Mouse (Mus musculus) brain, embryonic 14.5 days (tissue): ENCODE results near the gene Galnt15.

Experiments used
- CTCF ChIP-seq: fragments of 200-500 bp; IDR thresholded peaks from 2 replicates; pipeline ENCODE4 v1.5.1; 2012; ENCODE audit warnings: inconsistent platforms, mild to moderate bottlenecking, moderate library complexity, borderline replicate concordance; ENCODE audit not compliant: insufficient read depth, insufficient read length; ENCODE audit errors: extremely low read depth
- POLR2A ChIP-seq: fragments of 200-500 bp; IDR thresholded peaks from 2 replicates; pipeline ENCODE4 v1.6.1; 2012; ENCODE audit warnings: mild to moderate bottlenecking, inconsistent platforms, borderline replicate concordance; ENCODE audit not compliant: poor library complexity, insufficient read depth, insufficient read length, severe bottlenecking; ENCODE audit errors: extremely low read depth

DNA sequence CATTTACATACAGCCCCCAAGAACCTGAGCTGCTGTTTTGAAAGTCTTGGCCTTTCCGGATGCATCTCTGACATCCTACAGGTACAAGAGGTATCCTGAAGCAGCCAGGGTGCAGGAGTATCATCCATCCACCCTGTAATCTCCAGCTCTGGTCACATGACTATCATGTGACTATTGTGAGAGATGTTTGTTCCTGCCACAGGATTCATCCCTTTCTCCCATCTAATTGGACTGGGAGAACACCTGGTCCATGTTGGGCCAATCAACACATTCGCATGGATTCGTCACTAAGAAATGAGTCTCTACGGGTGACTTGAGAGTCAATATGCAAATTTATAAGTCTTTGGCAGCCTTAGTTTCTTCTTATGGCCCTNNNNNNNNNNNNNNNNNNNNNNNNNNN lies 32.6 kb downstream of the Galnt15 start:
- no peak for TF ChIP-seq CTCF
- TF ChIP-seq POLR2A = no peak
